Mouse (Mus musculus) heart, adult 2 months (tissue): Measurements from ENCODE around the gene Itga7. TPM values are rescaled to one million over a fixed set of nuclear protein-coding genes. Genes with fewer than 3 reads are reported as not detected.

Experiments
- DNase-seq, 2 experiments: peaks; one replicate each; pipeline ENCODE4 v3.0.0; 2021
- H3K27ac ChIP-seq: fragments of 200-600 bp; 2 replicates; pipeline ENCODE4 v1.8.1; 2022
- H3K27me3 ChIP-seq: fragments of 200-500 bp; 2 replicates; pipeline ENCODE4 v1.6.1; 2012; ENCODE audit warnings: mild to moderate bottlenecking, low read length, inconsistent platforms, mixed read lengths; ENCODE audit not compliant: control insufficient read depth, insufficient read depth
- H3K36me3 ChIP-seq: fragments of 200-500 bp; 2 replicates; pipeline ENCODE4 v1.6.1; 2012; ENCODE audit warnings: low read length, inconsistent platforms; ENCODE audit not compliant: control insufficient read depth, insufficient read depth
- H3K4me1 ChIP-seq: fragments of 200-500 bp; 2 replicates; pipeline ENCODE4 v1.6.1; 2011; ENCODE audit warnings: low read length; ENCODE audit not compliant: control insufficient read depth, insufficient read depth
- H3K4me3 ChIP-seq: fragments of 200-600 bp; 2 replicates; pipeline ENCODE4 v1.8.1; 2022
- H3K79me2 ChIP-seq: fragments of 200-500 bp; replicated peaks from 2 replicates; pipeline ENCODE4 v1.6.1; 2012; ENCODE audit warnings: mild to moderate bottlenecking, inconsistent platforms, low read length, moderate library complexity, mixed read lengths; ENCODE audit not compliant: control insufficient read depth, insufficient read depth
- H3K9ac ChIP-seq: fragments of 200-500 bp; 2 replicates; pipeline ENCODE4 v1.6.1; 2012; ENCODE audit warnings: low read depth, mild to moderate bottlenecking, control low read depth, inconsistent platforms, low read length, mixed read lengths
- CTCF ChIP-seq: fragments of 200-600 bp; IDR thresholded peaks from 2 replicates; pipeline ENCODE4 v1.8.1; 2022; ENCODE audit warnings: antibody characterized with exemption, mild to moderate bottlenecking, moderate library complexity
- EP300 ChIP-seq: fragments of 200-500 bp; IDR thresholded peaks from 2 replicates; pipeline ENCODE4 v1.6.1; 2011; ENCODE audit warnings: low read depth, low read length, control low read depth; ENCODE audit not compliant: insufficient read depth
- POLR2A ChIP-seq: fragments of 200-500 bp; IDR thresholded peaks from 2 replicates; pipeline ENCODE4 v1.6.1; 2011; ENCODE audit warnings: mild to moderate bottlenecking, low read depth, low read length, control low read depth; ENCODE audit not compliant: insufficient read depth
- WGBS: fragments of 180-500 bp; shearing (Covaris S2); methylation state at CpG from one replicate; pipeline ENCODE4 v1.1.7; 2018; 5-methylcytosine and 5-hydroxymethylcytosine counted together
- intact Hi-C: fragments of 180-260 bp; cut with DNase I; formaldehyde crosslinking; loops from one replicate; pipeline ENCODE4 v1.15.1; 2025
- polyA plus RNA-seq: library from polyadenylated mRNA; depleted of rRNA; stranded (reverse); fragments of >200 nt; gene quantifications from 2 replicates; pipeline ENCODE4 v1.2.3, GENCODE M21; 2012
- total RNA-seq, 2 experiments: library from RNA; stranded (reverse); gene quantifications; 2 replicates each; pipeline ENCODE4 v1.2.3; 2021

The Itga7 gene
- total and polyA plus RNA-seq, 3 experiments, result 140 to 155 (median 151) TPM

DNA sequence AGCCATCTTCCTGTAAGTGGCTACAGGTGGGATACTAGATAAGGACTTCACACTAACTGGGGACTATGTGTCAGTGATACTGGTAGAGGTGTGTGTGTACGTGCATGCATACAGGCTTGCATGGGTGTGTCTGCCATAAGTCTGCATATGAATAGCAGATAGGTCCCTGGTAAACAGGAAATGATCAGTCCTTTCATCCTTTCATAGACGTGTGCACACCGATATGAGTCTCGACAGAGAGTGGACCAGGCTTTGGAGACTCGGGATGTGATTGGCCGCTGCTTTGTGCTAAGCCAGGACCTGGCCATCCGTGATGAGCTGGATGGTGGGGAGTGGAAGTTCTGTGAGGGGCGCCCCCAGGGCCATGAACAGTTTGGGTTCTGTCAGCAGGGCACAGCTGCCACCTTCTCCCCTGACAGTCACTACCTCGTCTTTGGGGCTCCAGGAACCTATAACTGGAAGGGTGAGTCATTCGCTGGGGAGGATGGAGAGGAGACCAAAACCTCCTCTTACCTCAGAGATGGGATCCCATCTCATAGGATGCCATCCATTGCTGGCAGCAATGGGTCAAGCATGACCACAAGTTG is 7.0 kb downstream of the Itga7 start:
- H3K36me3 ChIP-seq, result no peaks in the 10 kb centered on the region
- H3K9ac ChIP-seq, result no peak overlapping the region
- TF ChIP-seq CTCF (no peak), POLR2A (no peak), EP300 (no peak)
- 66% methylated on average over 10 of the region's 10 CpGs for WGBS
- DNase-seq, result no peak
- peaks cover 3% of the 10 kb centered on the region for H3K4me1 ChIP-seq
- intact Hi-C loops, result no loop called here
- H3K27me3 ChIP-seq, result no peaks in the 10 kb centered on the region
- H3K79me2 ChIP-seq, result no peaks in the 10 kb centered on the region
- H3K4me3 ChIP-seq, result no peak overlapping the region
- H3K27ac ChIP-seq, result no peak overlapping the region

DNA sequence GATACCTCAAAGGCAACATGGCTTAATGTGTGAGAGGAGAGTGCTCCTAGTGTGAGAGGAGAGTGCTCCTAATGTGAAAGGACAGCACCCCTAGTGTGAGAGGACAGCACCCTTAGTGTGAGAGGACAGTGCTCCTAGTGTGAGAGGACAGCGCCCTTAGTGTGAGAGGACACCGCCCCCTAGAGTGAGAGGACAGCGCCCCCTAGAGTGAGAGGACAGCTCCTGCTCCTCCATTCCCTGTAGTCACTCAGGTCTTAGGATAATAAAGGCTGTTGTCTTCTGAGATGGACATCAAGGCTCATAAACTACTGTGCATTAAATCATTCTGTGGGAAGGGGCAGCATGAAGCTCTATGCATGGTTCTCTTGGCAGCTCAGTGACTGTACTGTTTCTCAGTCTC is 12.1 kb downstream of the Itga7 start:
- H3K4me3 ChIP-seq, result no peak overlapping the region
- no peaks in the 10 kb centered on the region for H3K79me2 ChIP-seq
- 24% methylated on average over 3 of the region's 3 CpGs for whole genome bisulfite sequencing
- H3K27me3 ChIP-seq, result no peaks in the 10 kb centered on the region
- no peak overlapping the region for H3K27ac ChIP-seq
- no peak overlapping the region for H3K9ac ChIP-seq
- DNase-seq, result peak; percentile 39 to 58
- TF ChIP-seq EP300 (peak; percentile 35; the same call in 1 of the 2 replicates), POLR2A (no peak), CTCF (peak; percentile 77)
- H3K4me1 ChIP-seq, result no peaks in the 10 kb centered on the region
- no peaks in the 10 kb centered on the region for H3K36me3 ChIP-seq
- intact Hi-C loops, result loop anchor here (2.0 kb wide), 1 partner anchor 31 kb away; no protein-coding TSS in a partner anchor

GRCm38 (mm10) chr10:128947496-128947895 is 13.9 kb downstream of the Itga7 start:
- TF ChIP-seq EP300 (no peak), CTCF (no peak), POLR2A (no peak)
- intact Hi-C loops, result no loop called here
- 86% methylated on average over 4 of the region's 4 CpGs for WGBS

DNA sequence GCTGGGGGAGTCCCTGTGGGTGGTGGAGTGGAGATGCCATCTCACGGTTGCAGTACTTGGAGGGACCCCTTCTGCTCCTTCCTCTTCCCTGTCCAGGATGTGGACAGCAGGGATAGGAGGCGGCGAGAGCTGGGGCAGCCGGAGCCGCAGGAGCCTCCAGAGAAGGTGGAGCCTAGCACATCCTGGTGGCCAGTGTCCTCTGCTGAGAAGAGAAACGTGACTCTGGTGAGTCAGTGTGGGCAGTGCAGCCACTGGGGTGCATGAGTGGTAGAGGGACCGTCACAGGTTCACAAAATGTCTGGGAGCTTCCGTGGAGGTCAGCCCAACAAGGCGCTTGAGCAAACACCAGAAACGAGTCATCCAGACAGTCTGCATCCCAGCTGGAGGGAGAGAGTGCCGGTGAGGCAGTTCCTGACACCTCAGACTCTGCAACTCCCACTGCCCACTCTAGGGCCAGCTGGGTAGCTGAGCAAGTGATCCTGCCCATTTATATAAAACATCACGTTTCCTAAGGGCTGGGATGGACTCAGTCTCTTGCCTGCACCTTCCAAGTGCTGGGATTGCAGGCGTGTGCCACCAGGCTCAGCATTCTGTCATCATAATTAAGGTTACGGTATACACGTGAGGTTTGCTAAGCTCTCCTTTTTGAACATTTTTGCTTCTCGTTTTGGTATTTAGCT is 16.7 kb downstream of the Itga7 start:
- no peaks in the 10 kb centered on the region for H3K27me3 ChIP-seq
- no peaks in the 10 kb centered on the region for H3K36me3 ChIP-seq
- no peak for DNase-seq
- H3K9ac ChIP-seq, result no peak overlapping the region
- 49% methylated on average over 16 of the region's 16 CpGs for WGBS
- H3K4me3 ChIP-seq, result no peak overlapping the region
- no peak overlapping the region for H3K27ac ChIP-seq
- intact Hi-C loops, result no loop called here
- H3K4me1 ChIP-seq, result no peaks in the 10 kb centered on the region
- TF ChIP-seq POLR2A (no peak), EP300 (no peak), CTCF (no peak)
- no peaks in the 10 kb centered on the region for H3K79me2 ChIP-seq

More at GRCm38 (mm10) chr10:128947496-128947895, 13.9 kb downstream of the Itga7 start:
- no peak overlapping the region for H3K4me3 ChIP-seq
- H3K36me3 ChIP-seq, result no peaks in the 10 kb centered on the region
- DNase-seq, result no peak
- H3K4me1 ChIP-seq, result no peaks in the 10 kb centered on the region
- no peaks in the 10 kb centered on the region for H3K79me2 ChIP-seq
- H3K27me3 ChIP-seq, result no peaks in the 10 kb centered on the region
- H3K9ac ChIP-seq, result no peak overlapping the region
- H3K27ac ChIP-seq, result no peak overlapping the region

DNA sequence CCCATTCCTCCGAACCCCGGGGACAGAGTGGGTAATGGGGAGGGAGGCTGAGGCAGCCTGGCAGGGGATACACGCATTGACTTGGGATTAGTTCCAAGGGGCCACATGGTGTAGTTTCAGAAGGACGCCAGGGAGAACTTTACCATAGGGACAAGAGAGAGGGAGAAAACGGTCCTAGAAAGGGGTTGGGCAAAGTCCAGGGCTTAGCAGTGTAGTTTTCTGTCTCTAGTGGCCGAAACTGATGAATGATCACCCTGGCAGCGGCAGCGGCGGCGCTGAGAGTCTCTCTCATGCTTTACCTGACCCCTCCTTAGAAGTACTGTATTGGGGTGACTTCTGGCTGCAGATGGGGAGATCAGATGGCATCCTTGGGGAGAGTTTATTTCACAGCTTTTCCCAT is 24.7 kb downstream of the Itga7 start:
- no peaks in the 10 kb centered on the region for H3K36me3 ChIP-seq
- H3K79me2 ChIP-seq, result no peaks in the 10 kb centered on the region
- TF ChIP-seq EP300 (no peak), CTCF (no peak), POLR2A (no peak)
- no peaks in the 10 kb centered on the region for H3K4me1 ChIP-seq
- 75% methylated on average over 10 of the region's 10 CpGs for WGBS
- H3K4me3 ChIP-seq, result no peak overlapping the region
- no peak overlapping the region for H3K9ac ChIP-seq
- no peak overlapping the region for H3K27ac ChIP-seq
- intact Hi-C loops, result no loop called here
- no peaks in the 10 kb centered on the region for H3K27me3 ChIP-seq
- no peak for DNase-seq

- Histone ChIP-seq H3K4me3 (no peak overlapping the region), H3K27ac (no peak overlapping the region), H3K27me3 (no peaks in the 10 kb centered on the region), H3K79me2 (no peaks in the 10 kb centered on the region), H3K36me3 (no peaks in the 10 kb centered on the region), H3K9ac (no peak overlapping the region), H3K4me1 (no peaks in the 10 kb centered on the region)
- intact Hi-C loops, result no loop called here
- WGBS, result 74% methylated on average over 4 of the region's 4 CpGs
- TF ChIP-seq CTCF, result no peak
- TF ChIP-seq POLR2A, result no peak
- no peak for TF ChIP-seq EP300
- DNase-seq, result no peak
Measured at GRCm38 (mm10) chr10:128960142-128960541, 26.5 kb downstream of the Itga7 start.
